Mouse (Mus musculus) left cerebral cortex, postnatal 25 days (tissue): ENCODE data around the gene Rnf187. TPM values are rescaled to one million over a fixed set of nuclear protein-coding genes. Genes with fewer than 3 reads are reported as not detected.

Experiments used
- DNase-seq, 2 experiments: peaks; one replicate each; pipeline ENCODE4 v3.0.0; 2022; ENCODE audit warnings: low spot score in 2 of 2, mixed read lengths in 1 of 2
- intact Hi-C: fragments of 180-260 bp; cut with DNase I; formaldehyde crosslinking; loops from one replicate; pipeline ENCODE4 v1.15.1; 2025
- total RNA-seq, 2 experiments: library from RNA; stranded (reverse); gene quantifications; 2 replicates each; pipeline ENCODE4 v1.2.3; 2021

The Rnf187 gene
- total RNA-seq, 2 experiments from 2014 or later, result 480 to 498 TPM

DNA sequence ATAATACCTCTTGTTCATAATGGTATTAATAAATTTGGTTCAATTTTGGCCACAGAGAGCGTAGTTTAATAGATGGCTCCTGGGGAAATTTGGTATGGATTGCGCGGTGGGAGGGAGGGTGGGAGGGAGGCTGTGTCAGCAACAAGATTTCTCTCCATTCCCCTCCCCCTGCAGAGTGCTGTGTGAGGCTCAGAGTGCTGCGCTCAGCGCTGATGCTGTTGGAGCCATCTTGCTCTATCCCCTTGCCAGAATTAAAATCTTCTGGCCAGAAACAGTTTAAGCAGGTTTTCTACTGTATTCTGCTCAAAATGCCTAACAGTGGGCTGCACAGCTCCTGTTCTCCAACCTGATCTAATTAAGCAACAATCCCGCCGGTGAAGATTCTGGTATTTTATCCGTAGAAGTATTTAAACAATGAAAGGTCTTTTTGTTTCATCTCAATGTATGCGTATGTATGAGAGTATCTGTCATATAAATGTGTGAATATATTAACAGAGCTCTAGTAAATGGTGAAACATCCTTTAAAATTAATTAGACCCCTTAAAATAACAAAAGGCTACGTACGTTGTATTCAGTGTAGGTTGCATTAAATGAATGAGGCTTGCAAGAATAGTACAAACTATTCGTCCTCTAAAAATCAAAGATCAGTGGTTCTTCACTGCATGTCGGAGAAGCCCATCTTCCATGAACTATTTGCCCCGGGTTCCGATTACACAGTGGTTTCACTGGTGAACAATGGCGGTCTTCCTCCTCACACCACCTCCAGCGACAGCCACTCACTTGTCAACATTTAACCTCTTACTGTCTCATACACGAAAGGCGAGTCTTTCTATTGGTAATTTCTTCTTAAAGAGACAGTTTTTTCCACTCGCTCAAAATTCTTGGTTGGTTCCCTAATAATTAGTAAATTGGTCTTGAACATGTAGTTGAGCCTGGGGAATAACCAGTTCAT is 11.0 kb upstream of the Rnf187 start:
- DNase-seq, result peak; percentile 61 to 82
- intact Hi-C loops, result no loop called here

DNA sequence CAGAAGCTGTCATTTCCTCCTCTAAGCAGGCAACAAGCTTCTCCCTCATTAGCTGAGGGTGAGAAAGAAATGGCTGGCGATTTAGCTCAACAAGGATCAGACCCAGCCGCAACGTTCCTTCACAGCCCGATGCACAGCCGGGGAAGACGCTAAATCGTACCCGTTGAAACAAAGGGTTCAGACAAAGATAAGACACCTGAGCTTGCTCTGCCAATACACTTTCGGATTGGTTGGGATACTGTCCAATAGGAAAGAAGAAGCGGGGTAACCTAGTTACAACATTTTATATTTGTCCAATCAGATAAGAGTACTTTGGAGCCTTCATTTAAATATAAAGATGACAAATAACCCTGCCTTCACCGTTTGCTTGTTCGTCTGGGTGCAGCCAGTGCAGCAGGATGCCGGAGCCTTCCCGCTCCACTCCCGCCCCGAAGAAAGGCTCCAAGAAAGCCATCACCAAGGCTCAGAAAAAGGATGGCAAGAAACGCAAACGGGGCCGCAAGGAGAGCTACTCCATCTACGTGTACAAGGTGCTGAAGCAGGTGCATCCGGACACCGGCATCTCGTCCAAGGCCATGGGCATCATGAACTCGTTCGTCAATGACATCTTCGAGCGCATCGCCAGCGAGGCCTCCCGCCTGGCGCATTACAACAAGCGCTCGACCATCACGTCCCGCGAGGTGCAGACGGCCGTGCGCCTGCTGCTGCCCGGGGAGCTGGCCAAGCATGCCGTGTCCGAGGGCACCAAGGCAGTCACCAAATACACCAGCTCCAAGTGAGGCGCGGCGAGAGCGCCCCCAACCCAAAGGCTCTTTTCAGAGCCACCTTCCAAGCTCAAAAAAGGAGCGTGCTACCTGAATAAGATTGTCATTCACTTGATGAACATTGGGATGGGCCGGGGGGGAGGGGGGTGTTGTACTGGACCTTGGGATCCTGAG is 10.1 kb upstream of the Rnf187 start, which contains the start of gene Hist3h2ba:
Hist3h2ba (plus strand) TSS at position 379 of the 938 bp plus-strand sequence.
- peak; percentile 82 to 96 for DNase-seq
- intact Hi-C loops, result no loop called here

DNA sequence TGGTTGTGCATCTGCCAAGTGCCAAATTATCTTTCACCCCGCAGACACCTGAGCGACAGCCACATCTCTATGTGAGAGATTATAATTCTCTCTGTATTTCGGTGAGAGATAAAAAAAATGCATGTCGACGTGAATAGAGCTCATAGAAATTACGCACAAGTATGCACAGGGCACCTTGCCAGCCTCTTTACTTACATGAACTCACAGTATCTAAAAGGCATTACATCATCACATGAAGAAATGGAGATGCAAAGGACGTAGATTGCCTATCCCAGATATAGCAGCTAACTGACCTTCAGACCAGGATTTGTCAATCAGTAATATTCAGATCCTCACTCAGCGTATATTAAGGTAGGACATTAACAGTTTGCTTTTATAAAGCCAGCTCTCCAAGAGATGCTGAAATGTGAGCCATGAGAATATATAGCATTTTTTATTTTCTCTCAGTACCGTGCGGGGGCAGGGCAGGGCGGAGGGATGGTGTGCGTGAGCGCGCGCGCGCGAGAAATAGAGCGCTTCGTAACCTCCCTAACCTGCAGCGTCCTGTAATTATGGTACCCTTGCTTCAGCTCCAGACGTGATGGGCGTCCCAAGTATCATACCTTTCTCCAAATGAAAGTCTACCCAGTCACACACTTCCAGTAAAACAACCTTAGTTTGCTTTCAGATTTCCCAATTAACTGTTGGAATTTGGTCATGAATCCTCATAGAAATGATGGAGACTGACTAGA is 9.2 kb upstream of the Rnf187 start:
- peak; percentile 72 to 79 for DNase-seq
- intact Hi-C loops, result no loop called here

GRCm38 (mm10) chr11:58947306-58947705 is 8.6 kb upstream of the Rnf187 start:
- DNase-seq, result no peak
- intact Hi-C loops, result no loop called here

DNA sequence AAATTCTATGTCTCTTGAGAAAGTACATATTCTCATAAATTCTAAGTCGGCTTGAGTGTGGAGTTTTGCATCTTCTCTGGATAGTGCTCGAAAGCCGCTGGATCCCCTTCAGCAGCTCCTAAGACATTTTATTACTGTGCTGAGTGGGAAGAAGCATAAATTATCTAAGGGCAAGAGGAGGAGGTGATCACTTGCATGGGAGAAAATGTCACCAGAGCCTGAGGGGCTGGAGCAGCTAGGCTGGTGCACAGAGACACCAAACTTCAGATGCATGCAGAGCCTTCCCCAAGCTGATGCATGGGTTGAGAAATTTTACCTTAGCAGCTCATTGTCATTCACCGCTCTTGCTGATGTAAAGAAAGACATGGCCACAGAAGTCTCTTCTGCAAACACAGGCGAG is 5.4 kb upstream of the Rnf187 start:
- intact Hi-C loops, result no loop called here

DNA sequence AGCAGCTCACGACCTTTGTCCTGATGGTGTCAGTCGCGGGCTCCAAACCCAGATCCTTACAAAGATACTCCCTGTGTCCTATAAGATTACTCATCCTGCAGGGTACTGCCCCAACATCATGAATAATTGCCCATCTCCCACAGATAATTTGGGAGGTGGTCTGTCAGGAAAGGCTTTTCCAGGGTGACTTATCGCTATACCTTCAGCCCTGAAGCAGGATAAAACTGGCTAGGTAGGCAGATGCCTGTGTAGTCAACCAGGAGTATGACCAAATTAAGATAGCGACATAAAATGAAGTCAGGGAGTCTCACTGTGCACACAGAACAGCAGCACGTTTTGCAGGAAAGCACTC is 348 bp upstream of the Rnf187 start:
- no peak for DNase-seq
- intact Hi-C loops, result no loop called here

More for the DNA sequence above, 5.4 kb upstream of the Rnf187 start:
- DNase-seq, result no peak

- no peak for DNase-seq
- intact Hi-C loops, result no loop called here
Observed at GRCm38 (mm10) chr11:58937909-58938308, 807 bp downstream of the Rnf187 start.

DNA sequence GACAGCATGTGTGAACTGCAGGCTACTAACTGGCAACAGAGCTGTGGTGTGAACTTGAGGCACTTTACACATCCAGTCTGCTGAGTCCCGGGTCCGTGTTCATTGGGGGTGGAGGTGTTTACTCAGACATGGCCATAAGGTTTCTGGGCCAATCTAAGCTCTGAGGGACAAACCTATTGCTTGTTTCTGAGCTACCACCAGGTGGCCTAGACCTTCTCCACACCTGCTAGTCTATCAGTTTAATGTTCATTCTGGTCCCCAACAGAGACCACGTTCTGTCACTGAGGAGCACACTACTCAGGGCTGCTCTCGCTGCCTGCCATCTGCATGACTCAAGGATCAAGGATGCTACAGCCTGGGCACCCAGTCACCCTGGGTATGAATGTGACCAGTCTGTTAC is 7.1 kb downstream of the Rnf187 start:
- intact Hi-C loops, result no loop called here

DNA sequence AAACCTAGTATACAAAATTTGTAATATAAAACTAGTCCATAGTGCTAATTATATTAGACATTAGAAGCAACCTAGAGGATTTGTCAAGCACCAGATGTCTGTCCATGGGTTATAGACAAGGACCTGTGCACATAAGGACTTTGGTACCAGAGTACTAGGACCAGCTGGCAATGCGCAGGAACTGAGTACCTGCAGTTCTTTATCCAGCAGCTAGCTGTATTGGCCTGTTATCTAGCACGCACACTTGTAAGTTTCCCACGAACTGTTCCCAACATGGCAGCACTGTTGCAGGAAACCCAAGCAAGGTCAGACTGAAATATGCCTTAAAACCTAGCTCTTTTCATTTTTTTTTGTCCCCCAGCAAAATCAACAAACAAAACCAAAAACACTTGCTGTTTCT is 8.5 kb downstream of the Rnf187 start:
- intact Hi-C loops, result no loop called here
- no peak for DNase-seq

More for the DNA sequence above, 7.1 kb downstream of the Rnf187 start:
- no peak for DNase-seq

- intact Hi-C loops, result no loop called here
- no peak for DNase-seq
Observed at GRCm38 (mm10) chr11:58929641-58930040, 9.1 kb downstream of the Rnf187 start.

DNA sequence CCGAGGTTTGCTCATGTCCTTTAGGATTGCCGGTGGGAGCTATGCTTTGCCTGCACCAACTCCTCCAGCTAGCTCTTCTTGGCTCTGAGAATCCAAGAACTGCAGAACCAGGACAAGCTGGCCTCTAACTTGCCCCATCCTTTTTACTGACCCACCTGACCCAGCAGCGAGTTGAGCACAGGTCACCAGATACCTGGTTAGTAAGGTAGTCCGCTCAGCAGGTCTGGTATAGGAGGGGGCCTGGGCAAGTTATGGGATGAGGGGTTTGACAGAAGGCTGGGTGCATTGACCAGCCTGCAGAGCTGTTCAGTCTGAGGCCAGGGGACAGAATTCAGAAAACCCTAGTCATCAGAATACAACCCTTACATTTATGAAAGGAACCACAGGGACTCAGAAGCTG is 9.7 kb downstream of the Rnf187 start:
- DNase-seq, result no peak
- intact Hi-C loops, result no loop called here

GRCm38 (mm10) chr11:58927790-58928651 is 10.7 kb downstream of the Rnf187 start:
- DNase-seq, result peak in 1 of 2 experiments; percentile 38
- intact Hi-C loops, result no loop called here

- DNase-seq, result no peak
- intact Hi-C loops, result no loop called here
Observed at GRCm38 (mm10) chr11:58927053-58927452, 11.7 kb downstream of the Rnf187 start.

- intact Hi-C loops, result no loop called here
Observed at GRCm38 (mm10) chr11:58926651-58927050, 12.1 kb downstream of the Rnf187 start.

DNA sequence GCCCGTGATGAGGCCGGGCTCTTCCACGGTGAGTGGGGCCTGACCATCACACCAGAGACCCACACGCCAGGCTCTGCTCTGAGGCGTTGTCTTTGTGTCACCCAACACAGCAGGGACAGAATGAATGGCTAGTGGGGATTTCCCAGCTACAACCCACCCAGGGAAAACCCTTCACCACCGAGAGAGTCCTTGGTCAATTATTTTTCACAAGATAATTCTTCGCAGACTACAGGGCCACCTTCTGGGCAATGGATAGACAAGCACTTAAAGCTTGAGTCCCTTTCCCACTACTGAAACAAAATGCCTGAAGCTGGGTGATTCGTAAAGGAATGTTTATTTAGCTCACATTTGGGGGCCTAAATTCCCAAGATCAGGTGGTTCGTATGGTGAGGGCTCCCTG is 16.3 kb downstream of the Rnf187 start:
- no peak for DNase-seq
- intact Hi-C loops, result no loop called here

More at GRCm38 (mm10) chr11:58926651-58927050, 12.1 kb downstream of the Rnf187 start:
- no peak for DNase-seq

DNA sequence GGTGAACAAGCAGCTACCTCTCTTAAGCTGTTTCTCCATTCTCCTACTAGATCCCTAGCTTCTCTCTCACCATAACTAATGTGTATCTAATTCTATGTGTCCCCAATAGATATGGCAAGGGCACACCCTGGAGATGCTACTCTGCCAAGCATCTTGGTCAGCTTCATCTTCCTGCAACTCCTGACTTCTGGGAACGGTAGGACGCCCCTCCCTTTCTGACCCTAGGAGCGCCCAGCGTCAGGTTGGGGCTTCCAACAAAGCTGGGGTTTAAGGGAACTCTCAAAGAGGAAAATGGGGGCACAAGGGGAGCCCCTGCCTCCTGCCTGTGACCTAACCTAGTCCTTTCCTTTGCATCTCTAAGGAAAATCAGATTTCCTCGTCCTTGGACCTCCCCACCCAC is 20.0 kb downstream of the Rnf187 start:
- intact Hi-C loops, result loop anchor here (10.0 kb wide), 1 partner anchor 514 kb away; no protein-coding TSS in a partner anchor
- no peak for DNase-seq

DNA sequence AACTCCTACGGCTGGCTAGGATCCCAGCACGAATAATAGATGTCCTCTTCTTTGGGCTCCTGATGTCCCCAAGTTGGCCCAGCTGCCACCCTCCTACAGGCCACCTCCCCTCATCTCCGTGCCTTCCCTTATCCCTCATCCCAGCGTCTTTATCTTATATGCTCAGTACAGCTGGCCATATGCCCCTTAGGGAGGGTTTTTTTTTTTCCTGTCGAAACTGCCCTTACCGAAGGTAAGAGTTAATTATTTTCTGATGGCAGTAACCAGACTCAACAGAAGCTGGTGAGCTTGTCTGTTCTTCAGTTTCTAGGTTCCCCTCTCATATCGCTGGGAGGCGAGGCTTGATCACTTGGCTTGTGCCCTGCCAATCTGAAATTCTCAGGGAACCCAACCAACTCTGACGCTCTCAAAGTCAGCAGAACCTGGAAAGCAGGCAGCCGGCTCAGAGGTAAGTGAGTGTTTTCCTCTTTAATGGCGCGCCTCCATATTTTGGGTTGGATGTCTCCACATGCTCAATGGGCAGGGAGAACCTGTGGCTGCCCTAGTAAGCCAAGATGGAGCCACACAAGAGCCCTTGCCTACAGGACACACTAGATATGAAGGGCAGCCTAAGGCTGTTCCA is 20.9 kb downstream of the Rnf187 start, which contains the start of gene Btnl10:
Btnl10 (plus strand) TSS at position 164 of the 622 bp plus-strand sequence.
- no peak for DNase-seq
- intact Hi-C loops, result loop anchor here (10.0 kb wide), 1 partner anchor 513 kb away; no protein-coding TSS in a partner anchor
